Mouse (Mus musculus) limb, embryonic 11.5 days (tissue): ENCODE results near the gene Ptk7. TPM values are rescaled to one million over a fixed set of nuclear protein-coding genes. Genes with fewer than 3 reads are reported as not detected.

ENCODE experiments used
- ATAC-seq: fragments of 200-750 bp; cut with Nextera tagmentation; 2 replicates; pipeline ENCODE4 v1.8.0; 2017; ENCODE audit warnings: low read depth; ENCODE audit not compliant: insufficient number of reproducible peaks, low FRiP score, low TSS enrichment
- DNase-seq: peaks from one replicate; pipeline ENCODE4 v3.0.0-alpha.2; 2015; ENCODE audit warnings: low spot score
- H3K27ac ChIP-seq: fragments of 300-500 bp; sonication (generic); replicated peaks from 2 replicates; pipeline ENCODE4 v1.5.1; 2014; ENCODE audit warnings: low read depth, mild to moderate bottlenecking, low read length
- H3K27me3 ChIP-seq: fragments of 300-500 bp; sonication (generic); 2 replicates; pipeline ENCODE4 v1.6.1; 2014; ENCODE audit warnings: mild to moderate bottlenecking, low read length, mixed read lengths; ENCODE audit not compliant: control insufficient read depth, insufficient read depth
- H3K36me3 ChIP-seq: fragments of 300-500 bp; sonication (generic); 2 replicates; pipeline ENCODE4 v1.6.1; 2014; ENCODE audit warnings: mild to moderate bottlenecking, low read length, moderate library complexity, mixed read lengths; ENCODE audit not compliant: control insufficient read depth, insufficient read depth
- H3K4me1 ChIP-seq: fragments of 300-500 bp; sonication (generic); 2 replicates; pipeline ENCODE4 v1.6.1; 2014; ENCODE audit warnings: low read length, mixed read lengths; ENCODE audit not compliant: control insufficient read depth, insufficient read depth
- H3K4me2 ChIP-seq: fragments of 300-500 bp; sonication (generic); 2 replicates; pipeline ENCODE4 v1.6.1; 2014; ENCODE audit warnings: low read depth, mild to moderate bottlenecking, moderate library complexity; ENCODE audit not compliant: severe bottlenecking
- H3K4me3 ChIP-seq: fragments of 300-500 bp; sonication (generic); 2 replicates; pipeline ENCODE4 v1.5.1; 2014; ENCODE audit warnings: low read depth, low read length
- H3K9ac ChIP-seq: fragments of 300-500 bp; sonication (generic); 2 replicates; pipeline ENCODE4 v1.6.1; 2014; ENCODE audit warnings: mild to moderate bottlenecking, low read length
- H3K9me3 ChIP-seq: fragments of 300-500 bp; sonication (generic); 2 replicates; pipeline ENCODE4 v1.6.1; 2016; ENCODE audit warnings: low read length; ENCODE audit not compliant: control insufficient read depth
- WGBS: fragments of 180-500 bp; shearing (Covaris S2); extraction: QIAGEN DNeasy Blood & Tissue Kit; methylation state at CpG from one replicate; pipeline ENCODE4 v1.1.7; 2014; 5-methylcytosine and 5-hydroxymethylcytosine counted together
- polyA plus RNA-seq: library from polyadenylated mRNA; unstranded; fragments of >200 nt; fragmentation: Nextera tagmentation; extraction: Ambion mirVana; gene quantifications from 2 replicates; pipeline ENCODE4 v1.2.1, GENCODE M21; 2014

Ptk7 gene
- polyA plus RNA-seq, 1 experiment from 2014 or later = 60.4 TPM

DNA sequence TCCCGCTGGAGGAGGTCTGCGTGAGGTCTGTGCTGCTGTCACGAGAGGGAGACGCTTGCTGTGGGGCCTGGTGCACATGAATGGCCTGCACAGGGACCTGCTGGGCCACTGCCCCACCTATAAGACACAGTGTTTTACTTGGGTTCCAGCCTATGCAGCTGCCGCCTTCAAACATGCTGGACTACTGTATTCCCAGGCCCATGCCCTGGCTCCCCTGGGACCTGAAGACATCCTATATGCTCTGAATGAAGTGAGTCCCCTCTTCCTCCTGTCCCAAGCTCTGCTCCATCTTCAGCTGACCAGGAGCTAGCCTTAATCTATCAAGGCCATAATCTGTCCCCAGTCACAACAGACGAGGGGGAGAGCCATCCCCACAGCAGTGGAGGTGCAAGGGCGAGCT is 78.4 kb downstream of the Ptk7 start:
- 94% methylated on average over 7 of the region's 7 CpGs for WGBS
- no peak for DNase-seq
- Histone ChIP-seq H3K9ac (no peak overlapping the region), H3K27ac (no peak overlapping the region), H3K4me3 (no peak overlapping the region), H3K27me3 (no peaks in the 10 kb centered on the region), H3K36me3 (peaks cover 21% of the 10 kb centered on the region), H3K9me3 (no peaks in the 10 kb centered on the region), H3K4me1 (peaks cover 45% of the 10 kb centered on the region), H3K4me2 (no peak overlapping the region)
- ATAC-seq = no peak

DNA sequence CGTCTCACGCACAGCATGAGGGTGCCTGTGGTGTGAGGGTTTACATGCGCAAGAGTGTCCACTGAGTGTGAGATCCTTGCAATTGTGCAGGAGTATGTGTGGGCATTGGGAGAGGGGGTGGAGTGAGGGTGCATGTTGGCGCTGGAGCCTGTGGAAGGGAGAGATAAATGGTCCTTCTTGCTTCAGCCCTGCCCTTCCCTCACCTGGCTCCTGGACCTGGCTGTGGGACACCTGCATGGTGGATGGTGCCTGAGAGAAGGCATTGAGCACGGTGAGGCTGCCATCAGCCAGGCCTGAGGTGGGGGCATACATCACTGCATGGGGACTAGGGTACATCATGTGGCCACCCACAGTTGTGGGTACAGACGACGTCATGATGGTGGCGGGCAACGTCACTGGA is 79.7 kb downstream of the Ptk7 start:
- no peak for DNase-seq
- 91% methylated on average over 9 of the region's 9 CpGs for WGBS
- H3K27ac ChIP-seq = no peak overlapping the region
- ATAC-seq = no peak
- no peaks in the 10 kb centered on the region for H3K9me3 ChIP-seq
- H3K27me3 ChIP-seq = no peaks in the 10 kb centered on the region
- no peak overlapping the region for H3K4me3 ChIP-seq
- no peak overlapping the region for H3K4me2 ChIP-seq
- H3K4me1 ChIP-seq = peaks cover 43% of the 10 kb centered on the region
- H3K36me3 ChIP-seq = peaks cover 21% of the 10 kb centered on the region
- no peak overlapping the region for H3K9ac ChIP-seq

DNA sequence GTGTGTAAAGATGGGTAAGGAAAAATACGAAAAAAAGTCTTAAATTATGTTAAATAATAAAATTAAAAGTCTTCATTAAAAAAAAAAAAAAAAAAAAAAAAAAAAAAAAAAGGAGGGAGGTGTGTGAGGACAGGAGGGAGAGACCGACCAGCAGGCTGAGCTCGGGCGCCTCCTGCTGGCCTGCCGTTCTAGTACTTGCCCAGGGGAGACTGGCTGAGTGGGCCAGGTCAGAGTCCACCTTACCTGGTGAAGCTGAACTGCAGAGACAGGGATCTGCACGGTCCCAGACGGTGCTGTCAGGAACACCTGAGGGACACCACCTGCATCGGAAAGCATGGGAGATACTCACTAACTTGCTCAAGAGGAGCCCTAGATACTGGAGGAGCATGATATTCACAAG is 80.1 kb downstream of the Ptk7 start:
- Histone ChIP-seq H3K4me2 (no peak overlapping the region), H3K27me3 (no peaks in the 10 kb centered on the region), H3K4me3 (no peak overlapping the region; the same call in 1 of the 2 replicates), H3K36me3 (peaks cover 21% of the 10 kb centered on the region), H3K9me3 (no peaks in the 10 kb centered on the region), H3K9ac (no peak overlapping the region), H3K4me1 (peaks cover 39% of the 10 kb centered on the region), H3K27ac (no peak overlapping the region)
- DNase-seq = peak; percentile 84
- no peak for ATAC-seq
- WGBS = 25% methylated on average over 8 of the region's 8 CpGs

DNA sequence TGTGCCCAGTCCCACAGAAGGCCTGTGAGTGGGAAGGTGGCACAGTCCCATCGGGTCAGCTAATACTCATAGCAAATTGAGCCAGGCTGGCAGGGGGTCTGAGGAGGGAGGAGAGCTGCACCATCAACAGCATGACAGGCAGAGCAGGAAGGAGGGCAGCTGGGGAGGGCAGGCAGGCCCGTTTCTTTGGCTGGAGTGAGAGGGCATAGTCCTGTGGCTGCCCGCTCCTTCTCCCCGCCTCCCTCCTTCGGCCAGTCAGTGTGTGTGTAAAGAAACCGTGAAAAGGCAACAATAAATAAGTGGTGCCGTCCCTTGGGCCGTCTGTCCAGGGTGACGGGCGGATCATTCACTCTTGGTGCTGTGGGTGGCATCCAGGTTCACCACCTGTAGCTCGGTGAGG is 80.6 kb downstream of the Ptk7 start:
- no peak overlapping the region for H3K9ac ChIP-seq
- H3K4me2 ChIP-seq = no peak overlapping the region
- DNase-seq (no peak), ATAC-seq (no peak)
- H3K9me3 ChIP-seq = no peaks in the 10 kb centered on the region
- H3K27me3 ChIP-seq = no peaks in the 10 kb centered on the region
- H3K27ac ChIP-seq = no peak overlapping the region
- H3K36me3 ChIP-seq = peaks cover 21% of the 10 kb centered on the region
- H3K4me1 ChIP-seq = peaks cover 34% of the 10 kb centered on the region
- peak overlapping the region; percentile 1; the same call in 1 of the 2 replicates for H3K4me3 ChIP-seq
- WGBS = 64% methylated on average over 11 of the region's 11 CpGs

DNA sequence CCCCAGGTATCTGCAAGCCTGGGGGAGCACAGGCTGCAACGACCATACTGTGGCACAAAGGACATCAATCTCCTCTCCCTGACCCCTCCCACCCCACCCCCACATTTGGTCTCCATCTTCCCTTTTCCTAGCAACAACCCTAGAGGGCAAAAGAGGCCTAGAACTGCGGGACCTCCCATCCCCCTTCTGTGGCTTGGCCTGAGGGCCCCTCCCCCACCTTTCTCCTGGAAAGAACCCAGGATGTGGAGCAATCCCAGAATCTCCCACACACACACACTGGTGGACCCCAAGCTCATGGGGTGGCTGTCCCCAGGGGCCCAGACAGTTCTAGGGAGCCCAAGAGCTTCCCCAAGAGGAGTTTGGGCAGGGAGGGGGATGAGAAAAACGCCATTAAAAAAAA is 81.4 kb downstream of the Ptk7 start:
- ATAC-seq = no peak
- Histone ChIP-seq H3K9ac (no peak overlapping the region), H3K4me2 (no peak overlapping the region), H3K4me3 (no peak overlapping the region), H3K4me1 (peaks cover 26% of the 10 kb centered on the region), H3K36me3 (peaks cover 21% of the 10 kb centered on the region), H3K27me3 (no peaks in the 10 kb centered on the region), H3K27ac (no peak overlapping the region), H3K9me3 (no peaks in the 10 kb centered on the region)
- no peak for DNase-seq
- 21% methylated on average over 3 of the region's 3 CpGs for WGBS

DNA sequence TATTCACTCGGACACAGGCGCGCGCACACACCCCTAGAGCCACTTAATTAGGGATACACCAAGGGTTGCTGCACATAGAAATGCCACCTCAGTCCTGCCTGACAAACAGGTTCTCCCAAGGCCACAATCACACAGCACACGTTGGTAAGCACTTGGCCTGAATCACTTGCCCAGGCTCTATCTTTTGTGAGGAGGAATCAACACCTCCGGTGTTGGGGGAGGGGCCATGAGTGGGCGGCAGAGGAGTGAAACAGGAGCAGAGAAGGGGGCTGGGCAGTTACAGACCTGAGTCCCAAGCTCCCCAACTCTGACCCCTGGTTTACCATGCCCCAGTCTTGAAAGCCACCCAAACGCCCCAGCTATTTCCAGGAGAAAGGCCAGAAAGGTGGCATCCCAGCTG is 82.3 kb downstream of the Ptk7 start:
- Histone ChIP-seq H3K4me3 (peak overlapping the region; percentile 46), H3K36me3 (peaks cover 20% of the 10 kb centered on the region), H3K9me3 (no peaks in the 10 kb centered on the region), H3K27me3 (no peaks in the 10 kb centered on the region), H3K27ac (no peak overlapping the region), H3K4me1 (peaks cover 22% of the 10 kb centered on the region), H3K4me2 (peak overlapping the region; percentile 53; the same call in 1 of the 2 replicates), H3K9ac (no peak overlapping the region)
- no peak for DNase-seq
- ATAC-seq = no peak
- WGBS = 8% methylated on average over 8 of the region's 8 CpGs

DNA sequence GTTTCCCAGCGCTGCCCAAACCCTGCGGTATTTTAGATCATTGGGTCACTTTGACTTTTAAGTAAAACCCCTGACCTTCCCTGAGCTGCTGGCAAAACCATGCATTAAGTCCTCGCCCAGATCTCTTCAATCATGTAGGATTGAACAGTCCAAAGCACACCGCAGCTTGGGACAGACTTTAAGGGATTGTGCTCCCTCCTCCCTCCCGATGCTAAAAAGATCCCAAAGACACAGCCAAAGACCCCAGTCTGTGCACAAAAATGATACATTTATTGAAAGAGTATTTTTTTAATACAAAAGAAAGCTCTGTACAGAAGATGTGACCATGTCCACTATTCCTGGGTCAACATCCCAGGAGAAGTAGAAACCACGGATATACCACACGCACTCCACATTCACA is 82.7 kb downstream of the Ptk7 start:
- Histone ChIP-seq H3K27me3 (no peaks in the 10 kb centered on the region), H3K9me3 (no peaks in the 10 kb centered on the region), H3K36me3 (peaks cover 17% of the 10 kb centered on the region), H3K4me1 (peaks cover 22% of the 10 kb centered on the region), H3K4me3 (peak overlapping the region; percentile 46), H3K27ac (no peak overlapping the region), H3K9ac (peak overlapping the region; percentile 32; the same call in 1 of the 2 replicates), H3K4me2 (peak overlapping the region; percentile 53)
- ATAC-seq (no peak), DNase-seq (no peak)
- WGBS = 4% methylated on average over 7 of the region's 7 CpGs

DNA sequence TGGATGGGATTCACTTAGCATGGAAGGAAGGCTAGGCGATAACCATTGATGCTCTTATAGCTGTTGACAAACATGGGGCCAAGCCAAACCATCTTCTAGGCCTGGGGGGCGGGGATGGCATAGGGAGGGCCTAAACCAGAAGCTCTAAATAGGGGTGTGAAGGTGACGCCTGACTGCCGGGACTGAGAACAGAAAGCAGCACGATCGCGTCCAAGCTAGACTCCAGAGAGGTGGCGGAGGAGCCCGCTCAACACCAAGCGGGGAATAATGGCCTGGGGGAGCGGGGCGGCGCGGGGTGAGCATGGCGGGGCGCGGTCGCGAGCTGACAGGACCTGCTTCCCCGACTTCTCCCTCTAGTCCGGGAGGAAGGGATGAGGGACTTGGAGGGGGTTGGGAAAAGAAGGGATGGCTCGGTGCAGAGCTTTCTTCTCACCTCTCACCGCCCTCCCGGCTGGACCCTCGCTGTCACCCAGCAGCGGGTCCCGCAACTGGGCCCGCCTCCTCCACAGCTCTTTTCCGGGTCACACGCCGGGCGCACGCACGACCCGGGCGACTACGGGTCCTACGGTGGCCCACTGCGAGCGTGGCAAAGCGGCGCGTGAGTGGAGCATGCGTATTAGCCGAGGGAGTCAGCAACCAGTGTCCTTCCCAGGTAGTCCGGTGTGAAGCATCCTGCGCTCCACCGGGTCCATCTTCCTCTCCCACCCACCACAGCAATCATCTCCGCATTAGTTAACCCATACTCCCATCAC is 83.3 kb downstream of the Ptk7 start, which contains the start of gene Cul9:
TSS of gene Cul9 (minus strand) at position 576 of the 752 bp plus-strand sequence.
- H3K36me3 ChIP-seq = peaks cover 14% of the 10 kb centered on the region
- DNase-seq = peak; percentile 73
- no peak within 1 kb of the TSS for H3K27ac ChIP-seq
- H3K4me2 ChIP-seq = peak within 1 kb of the TSS; percentile 53
- WGBS = 1% methylated on average over 47 of the region's 49 CpGs
- H3K4me1 ChIP-seq = peaks cover 22% of the 10 kb centered on the region
- ATAC-seq = no peak; the same call in 1 of the 2 replicates
- H3K9me3 ChIP-seq = no peaks in the 10 kb centered on the region
- peak within 1 kb of the TSS; percentile 32 for H3K9ac ChIP-seq
- peak within 1 kb of the TSS; percentile 46 for H3K4me3 ChIP-seq
- H3K27me3 ChIP-seq = no peaks in the 10 kb centered on the region
